Mouse (Mus musculus) forebrain, embryonic 12.5 days (tissue): Measurements from ENCODE around the gene Sec24c. TPM values are rescaled to one million over a fixed set of nuclear protein-coding genes. Genes with fewer than 3 reads are reported as not detected.
"Not testable (repeated sequence)": the region's sequence is repeated elsewhere in the genome, so short reads cannot be mapped to it uniquely, and the experiment has no call there.

Source experiments
- ATAC-seq: fragments of 200-750 bp; cut with Nextera tagmentation; 2 replicates; pipeline ENCODE4 v1.8.0; 2017; ENCODE audit warnings: moderate TSS enrichment; ENCODE audit not compliant: low FRiP score
- H3K27ac ChIP-seq: fragments of 300-500 bp; sonication (generic); 2 replicates; pipeline ENCODE4 v1.5.1; 2016; ENCODE audit warnings: mild to moderate bottlenecking
- H3K27me3 ChIP-seq: fragments of 300-500 bp; sonication (generic); 2 replicates; pipeline ENCODE4 v1.6.1; 2016; ENCODE audit warnings: mild to moderate bottlenecking
- H3K36me3 ChIP-seq: fragments of 300-500 bp; sonication (generic); replicated peaks from 2 replicates; pipeline ENCODE4 v1.6.1; 2016; ENCODE audit warnings: mild to moderate bottlenecking
- H3K4me1 ChIP-seq: fragments of 300-500 bp; sonication (generic); 2 replicates; pipeline ENCODE4 v1.6.1; 2016
- H3K4me2 ChIP-seq: fragments of 300-500 bp; sonication (generic); 2 replicates; pipeline ENCODE4 v1.6.1; 2016; ENCODE audit warnings: mild to moderate bottlenecking, moderate library complexity
- H3K4me3 ChIP-seq: fragments of 300-500 bp; sonication (generic); replicated peaks from 2 replicates; pipeline ENCODE4 v1.5.1; 2016; ENCODE audit warnings: mild to moderate bottlenecking
- H3K9ac ChIP-seq: fragments of 300-500 bp; sonication (generic); 2 replicates; pipeline ENCODE4 v1.6.1; 2016; ENCODE audit warnings: mild to moderate bottlenecking
- H3K9me3 ChIP-seq: fragments of 300-500 bp; sonication (generic); 2 replicates; pipeline ENCODE4 v1.6.1; 2016
- WGBS: fragments of 180-500 bp; shearing (Covaris S2); methylation state at CpG from one replicate; pipeline ENCODE4 v1.1.7; 2016; 5-methylcytosine and 5-hydroxymethylcytosine counted together
- polyA plus RNA-seq: library from polyadenylated mRNA; unstranded; fragments of >200 nt; fragmentation: Nextera tagmentation; extraction: Ambion mirVana; gene quantifications from 2 replicates; pipeline ENCODE4 v1.2.1, GENCODE M21; 2016

The Sec24c gene
- polyA plus RNA-seq, result 87.6 and 94.8 TPM in 2 replicates

- H3K36me3 ChIP-seq, result peaks cover 35% of the 10 kb centered on the region
- H3K4me2 ChIP-seq, result peak within 1 kb of the TSS; percentile 87
- WGBS, result 1% methylated on average over 43 of the region's 43 CpGs
- peaks cover 14% of the 10 kb centered on the region for H3K4me1 ChIP-seq
- no peaks in the 10 kb centered on the region for H3K9me3 ChIP-seq
- peak within 1 kb of the TSS; percentile 82 for H3K9ac ChIP-seq
- peak within 1 kb of the TSS; percentile 80 for H3K4me3 ChIP-seq
- peak; percentile 98 for ATAC-seq
- peak within 1 kb of the TSS; percentile 84 for H3K27ac ChIP-seq
- peaks cover 9% of the 10 kb centered on the region; the same call in 1 of the 2 replicates for H3K27me3 ChIP-seq
Measured at GRCm38 (mm10) chr14:20674064-20674833, at the start of gene Sec24c. TSS of gene Sec24c (plus strand) at chr14:20674308.

GRCm38 (mm10) chr14:20626447-20626846, 47.7 kb upstream of the Sec24c start:
- no peaks in the 10 kb centered on the region for H3K9me3 ChIP-seq
- H3K36me3 ChIP-seq, result no peaks in the 10 kb centered on the region
- no peak overlapping the region for H3K9ac ChIP-seq
- no peak overlapping the region for H3K27ac ChIP-seq
- no peak for ATAC-seq
- H3K4me1 ChIP-seq, result no peaks in the 10 kb centered on the region
- no peak overlapping the region for H3K4me2 ChIP-seq
- WGBS, result 78% methylated on average over 2 of the region's 2 CpGs
- H3K27me3 ChIP-seq, result no peaks in the 10 kb centered on the region
- H3K4me3 ChIP-seq, result no peak overlapping the region

DNA sequence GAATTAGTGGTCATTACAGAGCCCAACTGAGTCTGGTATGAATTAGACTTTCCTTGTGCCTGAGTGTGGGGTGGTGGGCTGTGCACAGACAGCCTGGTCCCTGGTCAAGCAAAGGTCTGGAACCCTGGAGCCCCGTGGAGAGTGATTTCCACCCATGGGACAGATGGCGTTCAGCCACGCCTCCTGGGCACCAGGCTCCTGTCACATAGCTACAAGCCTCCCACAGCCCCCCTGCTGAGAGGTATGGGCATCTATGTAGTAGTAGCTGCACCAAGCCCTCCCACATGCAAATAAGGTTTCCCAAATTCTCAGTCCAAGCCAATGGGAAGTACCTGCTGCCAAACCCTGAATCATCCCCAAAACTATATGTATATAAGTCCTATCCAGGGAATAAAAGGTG, 47.1 kb upstream of the Sec24c start:
- Histone ChIP-seq H3K4me1 (no peaks in the 10 kb centered on the region), H3K36me3 (no peaks in the 10 kb centered on the region), H3K27me3 (no peaks in the 10 kb centered on the region), H3K9ac (no peak overlapping the region), H3K27ac (no peak overlapping the region), H3K9me3 (no peaks in the 10 kb centered on the region), H3K4me3 (no peak overlapping the region), H3K4me2 (no peak overlapping the region)
- 83% methylated on average over 3 of the region's 3 CpGs for WGBS
- no peak for ATAC-seq

- Histone ChIP-seq H3K36me3 (no peaks in the 10 kb centered on the region), H3K4me2 (no peak overlapping the region), H3K9ac (no peak overlapping the region), H3K27ac (no peak overlapping the region), H3K4me3 (no peak overlapping the region), H3K27me3 (no peaks in the 10 kb centered on the region), H3K4me1 (no peaks in the 10 kb centered on the region), H3K9me3 (no peaks in the 10 kb centered on the region)
- 75% methylated on average over 4 of the region's 4 CpGs for WGBS
- ATAC-seq, result no peak
Measured at GRCm38 (mm10) chr14:20631253-20631652, 42.9 kb upstream of the Sec24c start.

GRCm38 (mm10) chr14:20635546-20635945, 38.6 kb upstream of the Sec24c start:
- Histone ChIP-seq H3K4me1 (peaks cover 6% of the 10 kb centered on the region), H3K27ac (no peak overlapping the region), H3K9me3 (no peaks in the 10 kb centered on the region), H3K4me3 (no peak overlapping the region), H3K4me2 (no peak overlapping the region), H3K36me3 (no peaks in the 10 kb centered on the region), H3K27me3 (no peaks in the 10 kb centered on the region), H3K9ac (no peak overlapping the region)
- ATAC-seq, result no peak
- WGBS, result 88% methylated on average over 2 of the region's 2 CpGs

DNA sequence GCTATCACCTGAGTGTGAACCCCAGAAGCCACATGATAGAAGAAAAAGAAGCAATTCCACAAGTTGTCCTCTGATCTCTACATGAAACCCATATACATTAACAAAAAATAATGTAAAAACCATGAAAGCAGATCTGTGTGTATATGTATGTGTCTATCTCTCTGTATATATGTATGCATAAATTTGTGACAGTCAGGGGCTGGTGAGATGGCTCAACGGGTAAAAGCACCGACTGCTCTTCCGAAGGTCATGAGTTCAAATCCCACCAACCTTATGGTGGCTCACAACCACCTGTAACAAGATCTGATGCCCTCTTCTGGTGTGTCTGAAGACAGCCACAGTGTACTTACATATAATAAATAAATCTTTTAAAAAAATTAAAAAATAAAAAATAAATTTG, 37.1 kb upstream of the Sec24c start:
- ATAC-seq, H3K36me3 ChIP-seq, H3K27me3 ChIP-seq, H3K9me3 ChIP-seq, H3K27ac ChIP-seq, H3K4me3 ChIP-seq, H3K9ac ChIP-seq, H3K4me2 ChIP-seq: not testable (repeated sequence)
- H3K4me1 ChIP-seq, result peaks cover 12% of the 10 kb centered on the region
- 95% methylated on average over 3 of the region's 3 CpGs for WGBS

DNA sequence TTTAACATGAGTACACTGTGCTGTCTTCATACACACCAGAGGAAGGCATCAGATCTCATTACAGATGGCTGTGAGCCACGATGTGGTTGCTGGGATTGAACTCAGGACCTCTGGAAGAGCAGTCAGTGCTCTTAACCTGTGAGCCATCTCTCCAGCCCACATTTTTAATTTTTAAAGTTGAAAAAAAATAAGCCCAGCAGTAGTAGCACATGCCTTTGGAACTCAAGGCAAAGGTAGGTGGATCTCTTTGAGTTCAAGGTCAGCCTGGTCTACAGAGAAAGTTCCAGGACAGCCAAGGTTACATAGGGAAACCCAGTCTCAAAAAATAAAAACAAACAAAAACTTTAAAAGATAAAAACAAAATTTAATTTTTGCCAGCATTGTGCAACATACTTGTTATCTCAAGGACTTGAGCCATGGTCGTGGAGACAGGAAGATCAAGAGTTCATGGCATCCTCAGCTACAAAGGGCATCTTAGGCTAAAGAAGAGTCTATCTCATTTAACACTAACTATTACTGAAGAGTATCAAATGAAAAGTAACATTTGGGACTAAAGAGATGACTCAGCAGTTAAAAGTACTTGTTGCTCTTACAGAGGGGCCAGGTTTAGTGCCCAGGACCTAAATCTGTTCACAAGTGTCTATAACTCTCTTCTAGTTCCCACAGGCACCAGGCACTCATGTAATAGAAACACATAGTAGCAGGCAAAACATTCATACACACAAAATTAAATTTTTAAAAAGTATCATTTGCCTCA, 36.1 kb upstream of the Sec24c start:
- no peak for ATAC-seq
- Histone ChIP-seq H3K27ac (no peak overlapping the region), H3K9ac (no peak overlapping the region), H3K27me3 (no peaks in the 10 kb centered on the region), H3K4me3 (no peak overlapping the region), H3K4me1 (peaks cover 15% of the 10 kb centered on the region), H3K9me3 (no peaks in the 10 kb centered on the region), H3K4me2 (no peak overlapping the region), H3K36me3 (no peaks in the 10 kb centered on the region)
- 96% methylated on average over 2 of the region's 2 CpGs for WGBS

DNA sequence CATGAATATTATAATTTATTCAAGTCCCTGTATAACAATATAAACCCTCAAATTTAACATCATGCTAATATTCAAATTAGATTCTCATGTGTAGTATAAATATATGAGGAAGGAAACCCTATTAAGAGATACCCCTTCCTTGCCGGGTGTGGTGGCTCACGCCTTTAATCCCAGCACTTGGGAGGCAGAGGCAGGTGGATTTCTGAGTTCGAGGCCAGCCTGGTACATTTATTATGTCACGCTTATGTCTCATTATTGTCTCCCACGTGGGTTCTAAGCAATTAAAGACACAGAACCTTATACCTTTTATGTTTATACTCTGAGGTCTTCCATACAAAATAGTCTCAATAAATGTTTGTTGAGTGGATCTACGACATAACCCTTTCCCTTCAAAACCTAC, 35.4 kb upstream of the Sec24c start:
- Histone ChIP-seq H3K4me3 (no peak overlapping the region), H3K27ac (no peak overlapping the region), H3K9me3 (no peaks in the 10 kb centered on the region), H3K4me2 (no peak overlapping the region), H3K9ac (no peak overlapping the region), H3K36me3 (no peaks in the 10 kb centered on the region), H3K27me3 (no peaks in the 10 kb centered on the region), H3K4me1 (peaks cover 15% of the 10 kb centered on the region)
- no peak for ATAC-seq
- 94% methylated on average over 6 of the region's 6 CpGs for WGBS

DNA sequence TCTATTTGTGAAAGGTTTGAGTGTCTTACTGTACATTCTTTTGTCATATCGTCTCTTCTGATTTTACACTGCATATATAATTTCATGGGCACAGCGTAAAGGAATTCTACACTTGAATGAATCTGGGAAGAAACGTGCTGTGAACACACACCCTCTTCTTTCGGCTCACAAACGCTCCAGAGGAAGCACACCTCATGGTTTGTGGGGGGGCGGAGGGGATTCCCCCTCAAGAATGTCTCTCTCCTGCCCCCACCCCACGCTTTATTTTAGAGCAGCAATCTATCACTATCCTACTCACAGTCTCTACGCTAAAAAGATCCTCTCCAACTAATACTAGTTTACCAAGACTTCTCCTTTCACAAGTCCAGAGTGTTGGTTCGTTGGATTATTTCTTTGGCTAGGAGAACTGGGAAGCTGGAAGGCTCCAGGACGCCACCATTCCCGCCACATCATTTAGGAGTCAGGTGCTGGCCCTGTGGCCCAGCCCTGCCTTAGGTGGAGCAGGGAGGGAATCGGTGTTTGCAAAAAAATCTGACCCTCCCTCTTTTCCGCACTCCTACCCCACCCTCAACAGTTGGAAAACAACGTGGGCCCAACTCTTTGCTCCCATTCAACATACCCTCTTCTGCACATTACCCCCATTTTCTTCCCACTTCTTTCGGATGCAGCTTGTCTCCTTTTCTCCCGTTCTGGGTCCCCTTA, 34.0 kb upstream of the Sec24c start:
- Histone ChIP-seq H3K4me3 (peak overlapping the region; percentile 83), H3K4me1 (peaks cover 15% of the 10 kb centered on the region), H3K27me3 (no peaks in the 10 kb centered on the region), H3K27ac (peak overlapping the region; percentile 92), H3K9ac (peak overlapping the region; percentile 76), H3K4me2 (peak overlapping the region; percentile 78), H3K36me3 (no peaks in the 10 kb centered on the region), H3K9me3 (no peaks in the 10 kb centered on the region)
- 2% methylated on average over 16 of the region's 16 CpGs for WGBS
- peak; percentile 55 for ATAC-seq

DNA sequence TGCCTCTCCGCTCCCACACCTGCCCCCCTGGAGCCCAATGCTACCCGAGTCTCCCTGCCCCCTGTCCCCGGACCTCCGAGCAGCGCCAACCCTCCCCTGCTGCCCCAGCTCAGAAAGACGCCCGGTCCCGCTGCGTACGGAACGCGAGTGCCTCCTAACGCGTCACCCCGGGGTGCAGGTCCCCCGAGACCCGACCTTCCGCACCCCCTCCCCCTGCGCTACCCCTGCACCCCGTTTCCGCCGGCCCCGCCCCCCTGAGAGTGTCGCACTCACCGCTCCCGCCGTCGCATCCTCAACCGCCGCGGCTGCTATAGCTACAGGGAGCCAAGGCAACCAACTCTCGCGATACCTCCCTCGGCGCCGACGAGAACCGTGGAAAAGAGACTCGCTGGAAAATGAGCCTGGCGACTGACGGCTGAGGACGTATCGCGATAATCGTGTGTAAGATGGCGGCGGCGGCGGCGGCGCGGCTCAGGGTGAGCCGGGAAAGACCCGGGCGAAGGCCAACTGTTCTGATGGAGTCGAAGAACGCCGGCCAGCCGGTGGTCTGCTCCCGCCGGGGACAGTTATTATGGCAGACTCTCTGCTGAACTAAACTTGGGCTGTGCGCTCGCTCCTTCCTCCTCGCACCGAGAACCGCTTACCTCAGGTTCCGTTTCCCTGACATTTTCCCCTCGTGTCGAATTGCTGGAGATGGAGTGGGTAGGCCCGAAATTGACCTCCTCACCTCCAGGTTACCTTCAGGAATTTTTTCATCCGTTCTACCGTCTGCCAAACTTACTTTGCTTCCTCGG, 33.3 kb upstream of the Sec24c start, which contains the start of gene Usp54:
Usp54 (minus strand) TSS at position 420 of the 794 bp plus-strand sequence.
- Histone ChIP-seq H3K4me3 (peak within 1 kb of the TSS; percentile 83), H3K4me1 (peaks cover 15% of the 10 kb centered on the region), H3K4me2 (peak within 1 kb of the TSS; percentile 78), H3K36me3 (no peaks in the 10 kb centered on the region), H3K9me3 (no peaks in the 10 kb centered on the region), H3K27ac (peak within 1 kb of the TSS; percentile 92), H3K27me3 (no peaks in the 10 kb centered on the region), H3K9ac (peak within 1 kb of the TSS; percentile 76)
- under 1% methylated on average over 73 of the region's 73 CpGs for WGBS
- peak; percentile 98 for ATAC-seq

DNA sequence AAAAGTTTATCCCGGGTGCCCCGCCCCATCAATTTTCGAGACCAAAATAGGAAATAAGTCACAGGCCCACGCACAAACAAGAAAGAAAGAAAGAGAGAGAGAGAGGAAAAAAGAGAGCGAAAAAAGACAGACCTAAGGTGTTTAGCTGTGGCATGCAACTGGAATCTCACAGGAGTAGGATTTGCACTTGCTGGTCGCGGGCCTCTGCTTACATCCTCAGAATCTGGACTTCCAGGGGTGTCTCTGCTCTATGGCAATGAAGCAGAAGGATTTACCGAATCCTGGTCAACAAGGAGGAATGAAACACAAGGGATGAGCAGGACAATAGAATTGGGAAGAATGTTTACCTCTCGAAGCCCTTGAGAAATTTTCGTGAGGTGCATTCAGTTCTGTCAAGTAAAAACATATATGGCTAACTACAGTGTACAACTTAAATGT, 32.7 kb upstream of the Sec24c start:
- H3K9me3 ChIP-seq, result no peaks in the 10 kb centered on the region
- H3K27me3 ChIP-seq, result no peaks in the 10 kb centered on the region
- peak overlapping the region; percentile 76 for H3K9ac ChIP-seq
- peak overlapping the region; percentile 66 for H3K4me2 ChIP-seq
- H3K4me3 ChIP-seq, result peak overlapping the region; percentile 83
- H3K36me3 ChIP-seq, result no peaks in the 10 kb centered on the region
- H3K27ac ChIP-seq, result peak overlapping the region; percentile 92
- ATAC-seq, result no peak
- peaks cover 15% of the 10 kb centered on the region for H3K4me1 ChIP-seq
- 13% methylated on average over 10 of the region's 10 CpGs for WGBS
